Mouse (Mus musculus): ENCODE results near the gene Trim46.

The Trim46 gene

GRCm38 (mm10) chr3:89271760-89272159 is 25.7 kb upstream of the Trim46 start:
- DNase-seq (ENCODE audit: low read depth, low spot score), result no peak

- no peak for DNase-seq (ENCODE audit: low read depth, low spot score)
These were observed 24.8 kb upstream of the Trim46 start for GRCm38 (mm10) chr3:89270891-89271290.

GRCm38 (mm10) chr3:89270051-89270755 is 24.1 kb upstream of the Trim46 start, which contains the start of gene Slc50a1:
TSS of gene Slc50a1 (minus strand) at chr3:89270570.
- no peak for DNase-seq (ENCODE audit: low read depth, low spot score)

- DNase-seq (ENCODE audit: low read depth, low spot score), result no peak
These were observed 22.8 kb upstream of the Trim46 start for GRCm38 (mm10) chr3:89268916-89269315.

- DNase-seq (ENCODE audit: low read depth, low spot score), result peak; percentile 82
These were observed 20.4 kb upstream of the Trim46 start for GRCm38 (mm10) chr3:89266439-89266893.

GRCm38 (mm10) chr3:89262417-89262816 is 16.3 kb upstream of the Trim46 start:
- no peak for DNase-seq (ENCODE audit: low read depth, low spot score)

GRCm38 (mm10) chr3:89260211-89260610 is 14.1 kb upstream of the Trim46 start:
- no peak for DNase-seq (ENCODE audit: low read depth, low spot score)

- DNase-seq (ENCODE audit: low read depth, low spot score), result no peak
These were observed 13.0 kb upstream of the Trim46 start, which contains the start of gene Dpm3 for GRCm38 (mm10) chr3:89259076-89259475. TSS of gene Dpm3 (plus strand) at chr3:89259358.

GRCm38 (mm10) chr3:89256177-89256576 is 10.1 kb upstream of the Trim46 start:
- DNase-seq (ENCODE audit: low read depth, low spot score), result no peak

GRCm38 (mm10) chr3:89254994-89255393 is 8.9 kb upstream of the Trim46 start:
- DNase-seq (ENCODE audit: low read depth, low spot score), result no peak

GRCm38 (mm10) chr3:89251365-89251895 is 5.3 kb upstream of the Trim46 start:
- peak; percentile 62 for DNase-seq (ENCODE audit: low read depth, low spot score)

- no peak for DNase-seq (ENCODE audit: low read depth, low spot score)
These were observed 4.4 kb upstream of the Trim46 start for GRCm38 (mm10) chr3:89250435-89251040.

- DNase-seq (ENCODE audit: low read depth, low spot score), result no peak
These were observed 1.4 kb upstream of the Trim46 start for GRCm38 (mm10) chr3:89247466-89247865.

- no peak for DNase-seq (ENCODE audit: low read depth, low spot score)
These were observed 379 bp downstream of the Trim46 start, which contains the start of gene Krtcap2 for GRCm38 (mm10) chr3:89245688-89246171. TSS of gene Krtcap2 (plus strand) at chr3:89245966.

GRCm38 (mm10) chr3:89244982-89245687 is 974 bp downstream of the Trim46 start:
- no peak for DNase-seq (ENCODE audit: low read depth, low spot score)

- DNase-seq (ENCODE audit: low read depth, low spot score), result no peak
These were observed 1.7 kb downstream of the Trim46 start for GRCm38 (mm10) chr3:89244158-89244981.

- peak; percentile 69 for DNase-seq (ENCODE audit: low read depth, low spot score)
These were observed 2.5 kb downstream of the Trim46 start for GRCm38 (mm10) chr3:89243609-89244008.

- peak; percentile 70 for DNase-seq (ENCODE audit: low read depth, low spot score)
These were observed 3.7 kb downstream of the Trim46 start for GRCm38 (mm10) chr3:89242331-89242895.

- DNase-seq (ENCODE audit: low read depth, low spot score), result no peak
These were observed 7.6 kb downstream of the Trim46 start for GRCm38 (mm10) chr3:89238494-89238893.

- DNase-seq (ENCODE audit: low read depth, low spot score), result no peak
These were observed 8.4 kb downstream of the Trim46 start for GRCm38 (mm10) chr3:89237682-89238081.

- no peak for DNase-seq (ENCODE audit: low read depth, low spot score)
These were observed 9.6 kb downstream of the Trim46 start for GRCm38 (mm10) chr3:89236516-89236915.
